Mouse (Mus musculus): ENCODE data around the gene Cdk5rap3. TPM values are rescaled to one million over a fixed set of nuclear protein-coding genes. Genes with fewer than 3 reads are reported as not detected.

Gene Cdk5rap3
- polyA plus RNA-seq, 1 experiment from 2014 or later: 87.8 TPM

GRCm38 (mm10) chr11:96912682-96913081 lies 3.6 kb downstream of the Cdk5rap3 start:
- no peaks in the 10 kb centered on the region for H3K9me3 ChIP-seq
- no peak overlapping the region for H3K9ac ChIP-seq (replicated peaks)
- 81% methylated on average over 11 of the region's 11 CpGs for WGBS
- peaks cover 13% of the 10 kb centered on the region for H3K4me1 ChIP-seq (replicated peaks)
- H3K36me3 ChIP-seq: peaks cover 43% of the 10 kb centered on the region
- H3K4me3 ChIP-seq (replicated peaks): no peak overlapping the region
- no peak for ATAC-seq (ENCODE audit: insufficient number of reproducible peaks, insufficient read depth, low FRiP score, low TSS enrichment, low read depth)
- H3K27ac ChIP-seq: no peak overlapping the region
- H3K27me3 ChIP-seq: 0 out of 2 replicates have a peak, but pooled peaks cover 5% of the 10 kb centered on the region
- no peak overlapping the region for H3K4me2 ChIP-seq

GRCm38 (mm10) chr11:96910003-96910402 lies 6.3 kb downstream of the Cdk5rap3 start:
- H3K9ac ChIP-seq (replicated peaks): no peak overlapping the region
- peaks cover 3% of the 10 kb centered on the region for H3K4me1 ChIP-seq (replicated peaks)
- 28% methylated on average over 7 of the region's 7 CpGs for WGBS
- H3K27me3 ChIP-seq: 0 out of 2 replicates have a peak, but pooled peaks cover 5% of the 10 kb centered on the region
- H3K9me3 ChIP-seq: no peaks in the 10 kb centered on the region
- no peak overlapping the region for H3K4me2 ChIP-seq
- 0 out of 2 replicates have a peak, but pooled peaks have one; percentile 39 for ATAC-seq (ENCODE audit: insufficient number of reproducible peaks, insufficient read depth, low FRiP score, low TSS enrichment, low read depth)
- no peak overlapping the region for H3K4me3 ChIP-seq (replicated peaks)
- H3K27ac ChIP-seq: no peak overlapping the region
- H3K36me3 ChIP-seq: peaks cover 57% of the 10 kb centered on the region

- Histone ChIP-seq H3K9ac (replicated peaks) (no peak overlapping the region), H3K4me3 (replicated peaks) (no peak overlapping the region), H3K27me3 (0 out of 2 replicates have a peak, but pooled peaks cover 5% of the 10 kb centered on the region), H3K27ac (no peak overlapping the region), H3K9me3 (no peaks in the 10 kb centered on the region), H3K36me3 (peaks cover 57% of the 10 kb centered on the region), H3K4me2 (no peak overlapping the region), H3K4me1 (replicated peaks) (peaks cover under 1% of the 10 kb centered on the region)
- 89% methylated on average over 12 of the region's 12 CpGs for WGBS
- no peak for ATAC-seq (ENCODE audit: insufficient number of reproducible peaks, insufficient read depth, low FRiP score, low TSS enrichment, low read depth)
Observed at GRCm38 (mm10) chr11:96908594-96908993, 7.7 kb downstream of the Cdk5rap3 start.

GRCm38 (mm10) chr11:96906431-96907161 lies 9.7 kb downstream of the Cdk5rap3 start:
- Histone ChIP-seq H3K4me2 (no peak overlapping the region), H3K9me3 (no peaks in the 10 kb centered on the region), H3K27ac (no peak overlapping the region), H3K27me3 (peaks cover 11% of the 10 kb centered on the region; the same call in 1 of the 2 replicates), H3K4me1 (replicated peaks) (peaks cover 19% of the 10 kb centered on the region), H3K36me3 (peaks cover 49% of the 10 kb centered on the region), H3K9ac (replicated peaks) (no peak overlapping the region), H3K4me3 (replicated peaks) (no peak overlapping the region)
- 46% methylated on average over 15 of the region's 15 CpGs for WGBS
- ATAC-seq (ENCODE audit: insufficient number of reproducible peaks, insufficient read depth, low FRiP score, low TSS enrichment, low read depth): no peak

GRCm38 (mm10) chr11:96902639-96903635 lies 13.4 kb downstream of the Cdk5rap3 start:
- Histone ChIP-seq H3K27me3 (peaks cover 6% of the 10 kb centered on the region; the same call in 1 of the 2 replicates), H3K4me2 (no peak overlapping the region), H3K27ac (no peak overlapping the region), H3K36me3 (peaks cover 17% of the 10 kb centered on the region), H3K9ac (replicated peaks) (no peak overlapping the region), H3K9me3 (no peaks in the 10 kb centered on the region), H3K4me1 (replicated peaks) (peaks cover 29% of the 10 kb centered on the region), H3K4me3 (replicated peaks) (no peak overlapping the region)
- no peak for ATAC-seq (ENCODE audit: insufficient number of reproducible peaks, insufficient read depth, low FRiP score, low TSS enrichment, low read depth)
- WGBS: 16% methylated on average over 16 of the region's 16 CpGs

GRCm38 (mm10) chr11:96901332-96901731 lies 15.0 kb downstream of the Cdk5rap3 start:
- Histone ChIP-seq H3K9ac (replicated peaks) (no peak overlapping the region), H3K9me3 (no peaks in the 10 kb centered on the region), H3K4me3 (replicated peaks) (no peak overlapping the region), H3K36me3 (peaks cover under 1% of the 10 kb centered on the region; the same call in 1 of the 2 replicates), H3K4me1 (replicated peaks) (peaks cover 29% of the 10 kb centered on the region), H3K4me2 (no peak overlapping the region), H3K27ac (no peak overlapping the region), H3K27me3 (peaks cover 6% of the 10 kb centered on the region; the same call in 1 of the 2 replicates)
- ATAC-seq (ENCODE audit: insufficient number of reproducible peaks, insufficient read depth, low FRiP score, low TSS enrichment, low read depth): no peak
- WGBS: 42% methylated on average over 9 of the region's 9 CpGs

GRCm38 (mm10) chr11:96899449-96900306 lies 16.6 kb downstream of the Cdk5rap3 start:
- Histone ChIP-seq H3K27ac (no peak overlapping the region), H3K36me3 (no peaks in the 10 kb centered on the region), H3K4me3 (replicated peaks) (no peak overlapping the region), H3K9me3 (no peaks in the 10 kb centered on the region), H3K9ac (replicated peaks) (peak overlapping the region; percentile 48), H3K27me3 (peaks cover 6% of the 10 kb centered on the region; the same call in 1 of the 2 replicates), H3K4me1 (replicated peaks) (peaks cover 29% of the 10 kb centered on the region), H3K4me2 (peak overlapping the region; percentile 8; the same call in 1 of the 2 replicates)
- WGBS: 40% methylated on average over 13 of the region's 13 CpGs
- no peak for ATAC-seq (ENCODE audit: insufficient number of reproducible peaks, insufficient read depth, low FRiP score, low TSS enrichment, low read depth)

GRCm38 (mm10) chr11:96895886-96896285 lies 20.4 kb downstream of the Cdk5rap3 start:
- no peak for ATAC-seq (ENCODE audit: insufficient number of reproducible peaks, insufficient read depth, low FRiP score, low TSS enrichment, low read depth)
- WGBS: 80% methylated on average over 4 of the region's 4 CpGs
- Histone ChIP-seq H3K9me3 (no peaks in the 10 kb centered on the region), H3K27me3 (no peaks in the 10 kb centered on the region), H3K4me2 (no peak overlapping the region), H3K4me3 (replicated peaks) (no peak overlapping the region), H3K9ac (replicated peaks) (no peak overlapping the region), H3K4me1 (replicated peaks) (peaks cover 13% of the 10 kb centered on the region), H3K36me3 (no peaks in the 10 kb centered on the region), H3K27ac (no peak overlapping the region)

- Histone ChIP-seq H3K4me2 (no peak overlapping the region), H3K4me1 (replicated peaks) (peaks cover 3% of the 10 kb centered on the region; the same call in 1 of the 2 replicates), H3K36me3 (no peaks in the 10 kb centered on the region), H3K27ac (no peak overlapping the region), H3K27me3 (no peaks in the 10 kb centered on the region), H3K9me3 (no peaks in the 10 kb centered on the region), H3K9ac (replicated peaks) (no peak overlapping the region), H3K4me3 (replicated peaks) (no peak overlapping the region)
- 66% methylated on average over 11 of the region's 11 CpGs for WGBS
- ATAC-seq (ENCODE audit: insufficient number of reproducible peaks, insufficient read depth, low FRiP score, low TSS enrichment, low read depth): no peak
Observed at GRCm38 (mm10) chr11:96893203-96893842, 23.0 kb downstream of the Cdk5rap3 start.

Measured in limb, embryonic 12.5 days (tissue).